Mouse (Mus musculus): ENCODE results near the gene Aebp1.

The Aebp1 gene

GRCm38 (mm10) chr11:5912635-5913034 lies 50.9 kb downstream of the Aebp1 start:
- in situ Hi-C loops (cut with MboI; ENCODE audit: low pct_unique_long_range_greater_than_20kb in 1 of 2, low sequenced_read_pairs in 2 of 2, unreplicated experiment in 1 of 2): no loop called here

- in situ Hi-C loops (cut with MboI; ENCODE audit: low pct_unique_long_range_greater_than_20kb in 1 of 2, low sequenced_read_pairs in 2 of 2, unreplicated experiment in 1 of 2): no loop called here
These were observed 51.5 kb downstream of the Aebp1 start for GRCm38 (mm10) chr11:5913256-5913655.

- in situ Hi-C loops (cut with MboI; ENCODE audit: low pct_unique_long_range_greater_than_20kb in 1 of 2, low sequenced_read_pairs in 2 of 2, unreplicated experiment in 1 of 2): no loop called here
These were observed 52.2 kb downstream of the Aebp1 start for GRCm38 (mm10) chr11:5913936-5914335.

GRCm38 (mm10) chr11:5914940-5915339 lies 53.2 kb downstream of the Aebp1 start:
- in situ Hi-C loops (cut with MboI; ENCODE audit: low pct_unique_long_range_greater_than_20kb in 1 of 2, low sequenced_read_pairs in 2 of 2, unreplicated experiment in 1 of 2): no loop called here

GRCm38 (mm10) chr11:5915429-5916177 lies 53.9 kb downstream of the Aebp1 start:
- in situ Hi-C loops (cut with MboI; ENCODE audit: low pct_unique_long_range_greater_than_20kb in 1 of 2, low sequenced_read_pairs in 2 of 2, unreplicated experiment in 1 of 2): no loop called here

- in situ Hi-C loops (cut with MboI; ENCODE audit: low pct_unique_long_range_greater_than_20kb in 1 of 2, low sequenced_read_pairs in 2 of 2, unreplicated experiment in 1 of 2): no loop called here
These were observed 54.4 kb downstream of the Aebp1 start for GRCm38 (mm10) chr11:5916178-5916548.

GRCm38 (mm10) chr11:5918111-5918510 lies 56.4 kb downstream of the Aebp1 start:
- in situ Hi-C loops (cut with MboI; ENCODE audit: low pct_unique_long_range_greater_than_20kb in 1 of 2, low sequenced_read_pairs in 2 of 2, unreplicated experiment in 1 of 2): no loop called here

GRCm38 (mm10) chr11:5919606-5920005 lies 57.9 kb downstream of the Aebp1 start:
- in situ Hi-C loops (cut with MboI; ENCODE audit: low pct_unique_long_range_greater_than_20kb in 1 of 2, low sequenced_read_pairs in 2 of 2, unreplicated experiment in 1 of 2): no loop called here

GRCm38 (mm10) chr11:5920323-5920960 lies 58.7 kb downstream of the Aebp1 start:
- in situ Hi-C loops (cut with MboI; ENCODE audit: low pct_unique_long_range_greater_than_20kb in 1 of 2, low sequenced_read_pairs in 2 of 2, unreplicated experiment in 1 of 2): no loop called here
